Mouse (Mus musculus): Measurements from ENCODE around the gene Hebp2. TPM values are rescaled to one million over a fixed set of nuclear protein-coding genes. Genes with fewer than 3 reads are reported as not detected.

Gene Hebp2
- polyA plus RNA-seq, 1 experiment from 2014 or later, result 7.0 TPM

DNA sequence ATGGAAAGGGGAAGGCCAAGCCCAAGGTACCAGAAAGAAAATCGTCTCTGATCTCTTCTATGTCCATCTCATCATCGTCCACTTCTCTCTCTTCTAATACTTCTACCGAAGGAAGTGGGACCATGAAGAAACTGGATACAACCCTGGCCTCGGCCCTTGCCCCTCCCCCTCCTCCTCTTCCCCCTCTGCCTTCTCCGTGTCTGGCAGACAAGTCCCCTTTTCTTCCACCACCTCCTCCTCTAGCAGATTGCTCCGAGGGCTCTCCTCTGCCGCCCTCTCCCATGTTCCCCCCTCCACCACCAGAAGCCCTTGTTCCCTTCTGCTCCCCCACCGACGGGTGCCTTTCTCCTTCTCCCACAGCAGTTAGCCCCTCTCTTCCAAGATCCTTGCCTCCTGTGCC lies 20.1 kb downstream of the Hebp2 start:
- H3K4me3 ChIP-seq (ENCODE audit: low read length), result no peak overlapping the region
- H3K4me2 ChIP-seq (ENCODE audit: low read depth, low read length), result no peak overlapping the region
- peaks cover 11% of the 10 kb centered on the region; the same call in 1 of the 2 replicates for H3K36me3 ChIP-seq (ENCODE audit: control insufficient read depth, insufficient read depth, low read length)
- H3K27ac ChIP-seq (ENCODE audit: low read length), result no peak overlapping the region
- no peaks in the 10 kb centered on the region for H3K9me3 ChIP-seq (ENCODE audit: control insufficient read depth, low read length)
- no peaks in the 10 kb centered on the region for H3K27me3 ChIP-seq (replicated peaks; ENCODE audit: control insufficient read depth, insufficient read depth, low read length)
- WGBS, result 62% methylated on average over 9 of the region's 9 CpGs
- ATAC-seq, result no peak
- H3K9ac ChIP-seq (ENCODE audit: low read depth, low read length), result no peak overlapping the region
- H3K4me1 ChIP-seq (ENCODE audit: control insufficient read depth, insufficient read depth, low read length), result 0 out of 2 replicates have a peak, but pooled peaks cover 2% of the 10 kb centered on the region

DNA sequence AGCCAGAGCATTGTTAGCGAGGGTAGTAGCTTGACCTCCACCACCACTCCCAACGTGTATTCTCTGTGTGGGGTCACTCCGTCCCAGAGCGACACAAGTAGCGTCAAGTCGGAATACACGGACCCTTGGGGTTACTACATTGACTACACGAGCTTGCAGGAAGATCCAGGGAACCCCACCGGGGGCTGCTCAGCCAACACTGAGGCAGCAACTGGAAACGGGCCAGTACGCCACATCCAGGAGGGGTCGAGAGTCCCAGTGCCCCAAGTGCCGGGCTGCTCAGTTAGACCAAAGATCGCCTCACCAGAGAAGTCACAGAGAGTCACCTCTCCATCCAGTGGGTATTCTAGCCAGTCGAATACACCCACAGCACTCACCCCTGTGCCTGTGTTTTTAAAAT lies 20.6 kb downstream of the Hebp2 start:
- H3K9me3 ChIP-seq (ENCODE audit: control insufficient read depth, low read length), result no peaks in the 10 kb centered on the region
- ATAC-seq, result no peak
- H3K4me1 ChIP-seq (ENCODE audit: control insufficient read depth, insufficient read depth, low read length), result 0 out of 2 replicates have a peak, but pooled peaks cover 2% of the 10 kb centered on the region
- H3K36me3 ChIP-seq (ENCODE audit: control insufficient read depth, insufficient read depth, low read length), result peaks cover 11% of the 10 kb centered on the region; the same call in 1 of the 2 replicates
- WGBS, result 84% methylated on average over 15 of the region's 15 CpGs
- no peak overlapping the region for H3K4me3 ChIP-seq (ENCODE audit: low read length)
- H3K27ac ChIP-seq (ENCODE audit: low read length), result no peak overlapping the region
- no peak overlapping the region for H3K4me2 ChIP-seq (ENCODE audit: low read depth, low read length)
- no peak overlapping the region for H3K9ac ChIP-seq (ENCODE audit: low read depth, low read length)
- no peaks in the 10 kb centered on the region for H3K27me3 ChIP-seq (replicated peaks; ENCODE audit: control insufficient read depth, insufficient read depth, low read length)

DNA sequence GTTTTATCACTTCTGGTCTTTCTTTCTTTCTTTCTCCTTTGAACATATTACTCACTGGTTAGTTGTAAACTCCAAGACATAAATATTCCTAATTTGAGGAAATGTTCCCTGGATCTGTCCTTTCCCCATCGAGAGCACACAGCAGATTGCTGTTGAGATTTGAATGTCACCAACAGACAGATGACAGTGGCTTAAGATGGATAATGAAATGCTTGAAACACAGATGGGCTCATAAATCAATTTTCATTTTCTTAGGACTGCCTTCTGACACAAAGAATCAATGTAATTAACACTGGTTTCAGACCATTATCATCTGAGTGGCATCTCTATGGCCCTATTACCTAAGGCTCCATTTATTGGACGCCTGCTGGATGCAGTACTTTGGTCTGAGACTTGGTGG lies 23.3 kb downstream of the Hebp2 start:
- Histone ChIP-seq H3K4me1 (ENCODE audit: control insufficient read depth, insufficient read depth, low read length) (0 out of 2 replicates have a peak, but pooled peaks cover 2% of the 10 kb centered on the region), H3K4me2 (ENCODE audit: low read depth, low read length) (no peak overlapping the region), H3K27ac (ENCODE audit: low read length) (no peak overlapping the region), H3K4me3 (ENCODE audit: low read length) (no peak overlapping the region), H3K9me3 (ENCODE audit: control insufficient read depth, low read length) (no peaks in the 10 kb centered on the region), H3K9ac (ENCODE audit: low read depth, low read length) (no peak overlapping the region), H3K27me3 (replicated peaks; ENCODE audit: control insufficient read depth, insufficient read depth, low read length) (no peaks in the 10 kb centered on the region), H3K36me3 (ENCODE audit: control insufficient read depth, insufficient read depth, low read length) (peaks cover 11% of the 10 kb centered on the region; the same call in 1 of the 2 replicates)
- ATAC-seq, result no peak
- 74% methylated on average over 2 of the region's 2 CpGs for WGBS

DNA sequence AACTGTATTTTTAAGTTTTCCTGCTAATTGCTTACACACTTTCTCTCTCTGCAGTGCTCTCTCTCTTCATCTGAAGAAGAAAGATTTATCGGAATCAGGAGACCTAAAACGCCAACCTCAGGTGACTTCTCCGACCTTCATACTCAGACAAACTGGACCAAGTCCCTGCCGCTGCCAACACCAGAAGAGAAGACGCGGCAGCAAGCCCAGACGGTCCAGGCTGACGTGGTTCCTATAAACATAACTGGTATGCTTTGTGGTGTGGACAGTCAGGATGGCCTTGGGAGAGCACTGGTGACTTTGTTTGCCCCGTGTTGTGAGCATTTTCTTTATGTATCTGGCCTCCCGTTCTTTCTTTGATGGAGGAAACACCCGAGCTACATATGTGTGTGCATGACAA lies 34.4 kb downstream of the Hebp2 start:
- ATAC-seq, result no peak
- H3K4me1 ChIP-seq (ENCODE audit: control insufficient read depth, insufficient read depth, low read length), result peaks cover 6% of the 10 kb centered on the region
- no peak overlapping the region for H3K4me3 ChIP-seq (ENCODE audit: low read length)
- no peak overlapping the region for H3K4me2 ChIP-seq (ENCODE audit: low read depth, low read length)
- no peaks in the 10 kb centered on the region; the same call in 1 of the 2 replicates for H3K36me3 ChIP-seq (ENCODE audit: control insufficient read depth, insufficient read depth, low read length)
- H3K27ac ChIP-seq (ENCODE audit: low read length), result no peak overlapping the region
- H3K9ac ChIP-seq (ENCODE audit: low read depth, low read length), result no peak overlapping the region
- no peaks in the 10 kb centered on the region for H3K27me3 ChIP-seq (replicated peaks; ENCODE audit: control insufficient read depth, insufficient read depth, low read length)
- 83% methylated on average over 11 of the region's 11 CpGs for WGBS
- H3K9me3 ChIP-seq (ENCODE audit: control insufficient read depth, low read length), result no peaks in the 10 kb centered on the region

- H3K9me3 ChIP-seq (ENCODE audit: control insufficient read depth, low read length), result no peaks in the 10 kb centered on the region
- H3K27ac ChIP-seq (ENCODE audit: low read length), result no peak overlapping the region
- no peak overlapping the region for H3K4me2 ChIP-seq (ENCODE audit: low read depth, low read length)
- H3K4me1 ChIP-seq (ENCODE audit: control insufficient read depth, insufficient read depth, low read length), result peaks cover 6% of the 10 kb centered on the region
- no peak for ATAC-seq
- no peaks in the 10 kb centered on the region; the same call in 1 of the 2 replicates for H3K36me3 ChIP-seq (ENCODE audit: control insufficient read depth, insufficient read depth, low read length)
- no peak overlapping the region for H3K9ac ChIP-seq (ENCODE audit: low read depth, low read length)
- WGBS, result 70% methylated on average over 3 of the region's 3 CpGs
- no peaks in the 10 kb centered on the region for H3K27me3 ChIP-seq (replicated peaks; ENCODE audit: control insufficient read depth, insufficient read depth, low read length)
- no peak overlapping the region for H3K4me3 ChIP-seq (ENCODE audit: low read length)
These were observed 35.2 kb downstream of the Hebp2 start for GRCm38 (mm10) chr10:18510663-18511062.

DNA sequence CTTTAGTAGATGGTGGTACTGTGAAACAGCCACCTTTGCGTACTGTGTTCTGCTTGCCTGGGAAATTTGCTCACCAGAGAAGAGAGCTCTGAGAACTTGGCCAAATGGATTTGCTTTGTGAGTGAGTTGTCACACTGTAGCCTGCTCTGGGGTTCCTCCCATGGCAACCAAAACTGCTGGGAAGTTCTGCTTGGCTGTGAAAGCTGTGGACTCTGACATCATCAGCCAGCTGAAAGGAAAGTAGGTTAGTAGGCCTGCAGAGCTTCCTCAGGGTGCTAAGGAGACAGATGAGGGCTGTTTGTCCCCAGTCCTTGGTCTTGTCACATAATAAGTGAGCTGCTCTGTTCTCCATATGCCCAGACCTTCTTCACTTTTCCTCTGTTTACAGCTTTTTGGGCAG lies 37.3 kb downstream of the Hebp2 start:
- no peak overlapping the region for H3K4me2 ChIP-seq (ENCODE audit: low read depth, low read length)
- WGBS, result 58% methylated on average over 1 of the region's 1 CpGs
- no peaks in the 10 kb centered on the region for H3K9me3 ChIP-seq (ENCODE audit: control insufficient read depth, low read length)
- no peak overlapping the region for H3K9ac ChIP-seq (ENCODE audit: low read depth, low read length)
- H3K27ac ChIP-seq (ENCODE audit: low read length), result peak overlapping the region; percentile 26; the same call in 1 of the 2 replicates
- H3K36me3 ChIP-seq (ENCODE audit: control insufficient read depth, insufficient read depth, low read length), result no peaks in the 10 kb centered on the region; the same call in 1 of the 2 replicates
- no peaks in the 10 kb centered on the region for H3K27me3 ChIP-seq (replicated peaks; ENCODE audit: control insufficient read depth, insufficient read depth, low read length)
- no peak overlapping the region for H3K4me3 ChIP-seq (ENCODE audit: low read length)
- ATAC-seq, result peak; percentile 39
- H3K4me1 ChIP-seq (ENCODE audit: control insufficient read depth, insufficient read depth, low read length), result peaks cover 6% of the 10 kb centered on the region

DNA sequence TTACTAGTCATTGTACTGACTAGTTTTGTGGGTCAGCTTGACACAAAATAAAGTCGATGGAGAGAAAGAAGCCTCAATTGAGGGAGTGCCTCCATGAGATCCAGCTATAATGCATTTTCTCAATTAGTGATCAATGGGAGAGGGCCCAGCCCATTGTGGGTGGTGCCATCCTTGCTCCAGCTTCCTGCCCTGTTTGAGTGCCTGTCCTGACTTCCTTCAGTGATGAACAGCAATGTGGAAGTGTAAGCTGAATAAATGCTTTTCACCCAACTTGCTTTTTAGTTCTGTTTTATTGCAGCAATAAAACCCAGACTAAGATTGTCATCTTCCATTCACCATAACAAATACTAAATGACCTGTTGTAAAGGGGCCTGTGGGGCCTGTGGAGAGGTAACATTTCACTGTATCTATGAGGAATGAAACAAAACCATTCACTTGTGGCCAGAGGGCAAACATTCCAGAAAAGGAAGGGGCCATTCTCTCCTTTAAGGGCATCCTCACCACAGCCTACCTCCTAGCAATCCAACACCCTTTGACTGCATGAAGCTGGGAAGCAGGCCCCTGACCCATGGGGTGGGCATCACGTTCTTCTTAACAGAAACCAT lies 37.9 kb downstream of the Hebp2 start:
- no peaks in the 10 kb centered on the region for H3K27me3 ChIP-seq (replicated peaks; ENCODE audit: control insufficient read depth, insufficient read depth, low read length)
- H3K36me3 ChIP-seq (ENCODE audit: control insufficient read depth, insufficient read depth, low read length), result no peaks in the 10 kb centered on the region; the same call in 1 of the 2 replicates
- no peak overlapping the region for H3K4me3 ChIP-seq (ENCODE audit: low read length)
- WGBS, result 52% methylated on average over 2 of the region's 2 CpGs
- peaks cover 6% of the 10 kb centered on the region for H3K4me1 ChIP-seq (ENCODE audit: control insufficient read depth, insufficient read depth, low read length)
- no peak overlapping the region for H3K9ac ChIP-seq (ENCODE audit: low read depth, low read length)
- no peaks in the 10 kb centered on the region for H3K9me3 ChIP-seq (ENCODE audit: control insufficient read depth, low read length)
- H3K27ac ChIP-seq (ENCODE audit: low read length), result peak overlapping the region; percentile 26; the same call in 1 of the 2 replicates
- peak; percentile 94 for ATAC-seq
- no peak overlapping the region for H3K4me2 ChIP-seq (ENCODE audit: low read depth, low read length)

DNA sequence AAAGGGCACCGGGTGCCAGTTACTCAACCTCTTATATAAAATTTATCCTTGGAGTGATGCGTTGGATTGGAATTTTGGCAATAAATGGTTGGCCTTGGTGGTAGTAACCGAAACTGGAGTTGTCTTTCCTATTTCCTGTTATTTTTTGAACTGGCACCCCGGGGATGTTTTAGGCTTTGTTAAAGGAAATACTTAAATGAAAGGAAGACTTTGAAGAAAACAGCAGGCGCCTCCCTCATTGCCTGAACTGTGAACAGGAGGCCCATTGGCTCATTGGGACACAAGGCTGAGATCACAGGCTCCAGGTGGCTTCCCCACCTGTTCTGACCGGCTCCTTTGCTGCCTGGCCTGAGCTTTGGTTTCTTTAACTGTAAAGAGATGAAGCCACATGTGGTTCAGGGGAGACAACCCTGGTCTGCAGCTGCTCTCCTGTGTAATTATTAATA lies 39.4 kb downstream of the Hebp2 start:
- Histone ChIP-seq H3K27ac (ENCODE audit: low read length) (no peak overlapping the region), H3K27me3 (replicated peaks; ENCODE audit: control insufficient read depth, insufficient read depth, low read length) (no peaks in the 10 kb centered on the region), H3K9ac (ENCODE audit: low read depth, low read length) (no peak overlapping the region), H3K9me3 (ENCODE audit: control insufficient read depth, low read length) (no peaks in the 10 kb centered on the region), H3K4me1 (ENCODE audit: control insufficient read depth, insufficient read depth, low read length) (peaks cover 6% of the 10 kb centered on the region), H3K4me3 (ENCODE audit: low read length) (no peak overlapping the region), H3K36me3 (ENCODE audit: control insufficient read depth, insufficient read depth, low read length) (peaks cover 3% of the 10 kb centered on the region; the same call in 1 of the 2 replicates), H3K4me2 (ENCODE audit: low read depth, low read length) (no peak overlapping the region)
- 0 out of 2 replicates have a peak, but pooled peaks have one; percentile 10 for ATAC-seq
- 68% methylated on average over 6 of the region's 6 CpGs for WGBS

DNA sequence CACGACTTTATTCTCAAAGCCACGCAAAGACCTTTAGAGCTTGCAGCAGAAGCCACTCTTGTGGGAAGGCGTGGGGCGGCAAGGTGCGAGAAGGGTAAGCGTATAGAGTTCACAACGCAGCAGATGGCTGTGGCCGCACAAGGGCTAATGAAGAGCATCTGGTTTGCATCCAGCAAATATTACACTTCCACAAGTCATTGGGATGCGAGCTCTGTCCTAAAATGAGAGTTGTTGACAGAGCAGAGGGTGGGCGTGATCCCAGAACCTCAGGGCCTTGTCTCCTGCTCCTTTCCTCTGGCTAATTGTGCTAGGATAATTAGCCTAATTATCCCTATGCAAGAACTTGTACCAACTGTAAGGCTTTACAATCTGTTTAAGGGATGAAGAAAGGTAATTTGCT lies 40.2 kb downstream of the Hebp2 start:
- Histone ChIP-seq H3K36me3 (ENCODE audit: control insufficient read depth, insufficient read depth, low read length) (peaks cover 7% of the 10 kb centered on the region), H3K4me2 (ENCODE audit: low read depth, low read length) (no peak overlapping the region), H3K27me3 (replicated peaks; ENCODE audit: control insufficient read depth, insufficient read depth, low read length) (no peaks in the 10 kb centered on the region), H3K9me3 (ENCODE audit: control insufficient read depth, low read length) (no peaks in the 10 kb centered on the region), H3K4me1 (ENCODE audit: control insufficient read depth, insufficient read depth, low read length) (peaks cover 6% of the 10 kb centered on the region), H3K27ac (ENCODE audit: low read length) (no peak overlapping the region), H3K4me3 (ENCODE audit: low read length) (no peak overlapping the region), H3K9ac (ENCODE audit: low read depth, low read length) (no peak overlapping the region)
- WGBS, result 71% methylated on average over 10 of the region's 10 CpGs
- ATAC-seq, result no peak
